Mouse (Mus musculus): ENCODE measurements around the gene Mapk10. TPM values are rescaled to one million over a fixed set of nuclear protein-coding genes. Genes with fewer than 3 reads are reported as not detected.

Gene Mapk10
- total and polyA plus RNA-seq, 3 experiments = 0.27 TPM; not detected in 2

DNA sequence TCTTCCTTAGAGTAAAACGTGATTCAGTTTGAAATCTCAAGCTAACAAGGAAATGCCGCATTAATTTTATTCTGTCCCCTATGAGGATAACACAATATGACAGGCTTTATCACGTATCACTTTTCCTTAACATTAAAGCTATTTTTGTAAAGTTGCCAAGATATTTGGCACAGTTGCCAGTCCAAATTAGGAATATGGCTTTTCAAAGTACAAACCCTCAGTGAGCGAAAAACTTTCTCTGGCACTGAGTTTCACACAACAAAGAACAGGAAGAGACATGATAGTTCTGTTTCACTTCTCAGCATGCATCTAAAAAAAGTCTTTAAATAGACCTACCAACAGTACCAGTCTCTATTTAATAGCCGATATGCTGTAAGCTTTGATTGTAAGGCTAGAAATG lies 107.1 kb downstream of the Mapk10 start:
- peaks cover 42% of the 10 kb centered on the region for H3K9me3 ChIP-seq (replicated peaks)
- no peak for ATAC-seq (ENCODE audit: extremely low read depth, insufficient number of reproducible peaks, low FRiP score, poor library complexity, severe bottlenecking)
- no peaks in the 10 kb centered on the region for H3K4me1 ChIP-seq (ENCODE audit: insufficient read depth, low read depth, low read length)
- H3K36me3 ChIP-seq (replicated peaks) = no peaks in the 10 kb centered on the region
- DNase-seq (ENCODE audit: low spot score) = no peak
- no peak for TF ChIP-seq TAL1 (conservative IDR thresholded peaks at IDR 0.05; ENCODE audit: low read depth, low read length)
- TF ChIP-seq CTCF (IDR thresholded peaks at IDR 0.05; ENCODE audit: low read depth, low read length) = no peak
- no peak for TF ChIP-seq GATA1 (IDR thresholded peaks at IDR 0.05; ENCODE audit: borderline replicate concordance, low read length)
- TF ChIP-seq GATA2 (IDR thresholded peaks at IDR 0.05; ENCODE audit: borderline replicate concordance, low read depth, low read length) = no peak
- TF ChIP-seq POLR2AphosphoS5 (IDR thresholded peaks at IDR 0.05; ENCODE audit: insufficient replicate concordance, low read depth, low read length) = no peak
- H3K27me3 ChIP-seq (ENCODE audit: insufficient read depth, low read length) = no peaks in the 10 kb centered on the region
- H3K4me3 ChIP-seq (ENCODE audit: low read depth, low read length) = no peak overlapping the region

DNA sequence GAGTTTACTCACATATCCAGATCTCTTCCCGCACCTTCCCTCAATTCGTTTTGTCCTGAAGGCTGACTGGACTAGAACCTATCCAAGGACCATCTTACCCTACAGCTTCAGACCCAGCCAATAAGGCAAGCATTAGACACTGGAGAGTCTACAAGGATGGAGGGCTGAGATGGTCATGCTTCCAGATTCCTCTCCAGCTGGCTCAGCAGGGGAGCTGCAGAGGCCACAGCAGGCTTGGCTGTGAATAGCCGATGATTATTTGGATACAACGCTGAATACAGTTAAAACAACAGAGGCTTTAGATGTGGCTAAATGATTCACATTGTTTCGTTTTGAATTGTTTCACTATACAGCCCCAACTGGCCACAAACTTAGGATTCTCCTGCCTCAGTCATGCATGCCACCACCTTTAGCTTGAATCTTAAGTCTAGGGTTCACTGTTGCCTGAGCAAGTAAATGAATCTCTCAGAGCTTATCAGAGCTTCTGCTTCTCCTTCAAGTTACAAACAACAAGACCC lies 108.2 kb downstream of the Mapk10 start:
- H3K36me3 ChIP-seq (replicated peaks) = no peaks in the 10 kb centered on the region
- H3K9me3 ChIP-seq (replicated peaks) = peaks cover 44% of the 10 kb centered on the region
- H3K4me1 ChIP-seq (ENCODE audit: insufficient read depth, low read depth, low read length) = no peaks in the 10 kb centered on the region
- TF ChIP-seq POLR2AphosphoS5 (IDR thresholded peaks at IDR 0.05; ENCODE audit: insufficient replicate concordance, low read depth, low read length) (no peak), GATA2 (IDR thresholded peaks at IDR 0.05; ENCODE audit: borderline replicate concordance, low read depth, low read length) (no peak), TAL1 (conservative IDR thresholded peaks at IDR 0.05; ENCODE audit: low read depth, low read length) (no peak), CTCF (IDR thresholded peaks at IDR 0.05; ENCODE audit: low read depth, low read length) (no peak), GATA1 (IDR thresholded peaks at IDR 0.05; ENCODE audit: borderline replicate concordance, low read length) (no peak)
- H3K27me3 ChIP-seq (ENCODE audit: insufficient read depth, low read length) = no peaks in the 10 kb centered on the region
- no peak overlapping the region for H3K4me3 ChIP-seq (ENCODE audit: low read depth, low read length)
- no peak for ATAC-seq (ENCODE audit: extremely low read depth, insufficient number of reproducible peaks, low FRiP score, poor library complexity, severe bottlenecking)
- DNase-seq (ENCODE audit: low spot score) = no peak

GRCm38 (mm10) chr5:103102176-103102575 lies 109.0 kb downstream of the Mapk10 start:
- Histone ChIP-seq H3K4me3 (ENCODE audit: low read depth, low read length) (no peak overlapping the region), H3K36me3 (replicated peaks) (no peaks in the 10 kb centered on the region), H3K4me1 (ENCODE audit: insufficient read depth, low read depth, low read length) (no peaks in the 10 kb centered on the region), H3K9me3 (replicated peaks) (peaks cover 36% of the 10 kb centered on the region), H3K27me3 (ENCODE audit: insufficient read depth, low read length) (no peaks in the 10 kb centered on the region)
- ATAC-seq (ENCODE audit: extremely low read depth, insufficient number of reproducible peaks, low FRiP score, poor library complexity, severe bottlenecking) (no peak), DNase-seq (ENCODE audit: low spot score) (no peak)
- TF ChIP-seq GATA2 (IDR thresholded peaks at IDR 0.05; ENCODE audit: borderline replicate concordance, low read depth, low read length) (no peak), GATA1 (IDR thresholded peaks at IDR 0.05; ENCODE audit: borderline replicate concordance, low read length) (no peak)

GRCm38 (mm10) chr5:103094166-103094565 lies 117.0 kb downstream of the Mapk10 start:
- no peak for TF ChIP-seq CTCF (IDR thresholded peaks at IDR 0.05; ENCODE audit: low read depth, low read length)
- TF ChIP-seq GATA1 (IDR thresholded peaks at IDR 0.05; ENCODE audit: borderline replicate concordance, low read length) = no peak
- no peak for TF ChIP-seq POLR2AphosphoS5 (IDR thresholded peaks at IDR 0.05; ENCODE audit: insufficient replicate concordance, low read depth, low read length)
- TF ChIP-seq TAL1 (conservative IDR thresholded peaks at IDR 0.05; ENCODE audit: low read depth, low read length) = no peak
- TF ChIP-seq GATA2 (IDR thresholded peaks at IDR 0.05; ENCODE audit: borderline replicate concordance, low read depth, low read length) = no peak
- no peak overlapping the region for H3K4me3 ChIP-seq (ENCODE audit: low read depth, low read length)
- H3K36me3 ChIP-seq (replicated peaks) = no peaks in the 10 kb centered on the region
- H3K9me3 ChIP-seq (replicated peaks) = peaks cover 39% of the 10 kb centered on the region
- no peaks in the 10 kb centered on the region for H3K4me1 ChIP-seq (ENCODE audit: insufficient read depth, low read depth, low read length)
- ATAC-seq (ENCODE audit: extremely low read depth, insufficient number of reproducible peaks, low FRiP score, poor library complexity, severe bottlenecking) = no peak
- DNase-seq (ENCODE audit: low spot score) = no peak
- no peaks in the 10 kb centered on the region for H3K27me3 ChIP-seq (ENCODE audit: insufficient read depth, low read length)

GRCm38 (mm10) chr5:103085844-103086243 lies 125.3 kb downstream of the Mapk10 start:
- H3K4me3 ChIP-seq (ENCODE audit: low read depth, low read length) = no peak overlapping the region
- TF ChIP-seq POLR2AphosphoS5 (IDR thresholded peaks at IDR 0.05; ENCODE audit: insufficient replicate concordance, low read depth, low read length) (no peak), TAL1 (conservative IDR thresholded peaks at IDR 0.05; ENCODE audit: low read depth, low read length) (no peak), CTCF (IDR thresholded peaks at IDR 0.05; ENCODE audit: low read depth, low read length) (no peak), GATA1 (IDR thresholded peaks at IDR 0.05; ENCODE audit: borderline replicate concordance, low read length) (no peak), GATA2 (IDR thresholded peaks at IDR 0.05; ENCODE audit: borderline replicate concordance, low read depth, low read length) (no peak)
- H3K9me3 ChIP-seq (replicated peaks) = peaks cover 30% of the 10 kb centered on the region
- no peaks in the 10 kb centered on the region for H3K4me1 ChIP-seq (ENCODE audit: insufficient read depth, low read depth, low read length)
- no peaks in the 10 kb centered on the region for H3K27me3 ChIP-seq (ENCODE audit: insufficient read depth, low read length)
- no peaks in the 10 kb centered on the region for H3K36me3 ChIP-seq (replicated peaks)
- no peak for DNase-seq (ENCODE audit: low spot score)
- no peak for ATAC-seq (ENCODE audit: extremely low read depth, insufficient number of reproducible peaks, low FRiP score, poor library complexity, severe bottlenecking)

GRCm38 (mm10) chr5:103075451-103075850 lies 135.7 kb downstream of the Mapk10 start:
- Histone ChIP-seq H3K9me3 (replicated peaks) (peaks cover 28% of the 10 kb centered on the region), H3K4me1 (ENCODE audit: insufficient read depth, low read depth, low read length) (no peaks in the 10 kb centered on the region), H3K36me3 (replicated peaks) (no peaks in the 10 kb centered on the region), H3K4me3 (ENCODE audit: low read depth, low read length) (no peak overlapping the region), H3K27me3 (ENCODE audit: insufficient read depth, low read length) (no peaks in the 10 kb centered on the region)
- DNase-seq (ENCODE audit: low spot score) (no peak), ATAC-seq (ENCODE audit: extremely low read depth, insufficient number of reproducible peaks, low FRiP score, poor library complexity, severe bottlenecking) (no peak)
- TF ChIP-seq POLR2AphosphoS5 (IDR thresholded peaks at IDR 0.05; ENCODE audit: insufficient replicate concordance, low read depth, low read length) (no peak), CTCF (IDR thresholded peaks at IDR 0.05; ENCODE audit: low read depth, low read length) (no peak), TAL1 (conservative IDR thresholded peaks at IDR 0.05; ENCODE audit: low read depth, low read length) (no peak), GATA1 (IDR thresholded peaks at IDR 0.05; ENCODE audit: borderline replicate concordance, low read length) (no peak), GATA2 (IDR thresholded peaks at IDR 0.05; ENCODE audit: borderline replicate concordance, low read depth, low read length) (no peak)

Data from G1E (cell line).